Mouse (Mus musculus): Measurements from ENCODE around the gene H2-DMb1. TPM values are rescaled to one million over a fixed set of nuclear protein-coding genes. Genes with fewer than 3 reads are reported as not detected.
A peak's percentile ranks its signal among the peaks of the same experiment; 100 is the strongest.

H2-DMb1 gene
- polyA plus RNA-seq, 1 experiment from 2014 or later = 0.79 TPM

- H3K27me3 ChIP-seq = peaks cover 62% of the 10 kb centered on the region
- H3K4me3 ChIP-seq = no peak overlapping the region
- no peak overlapping the region for H3K27ac ChIP-seq (replicated peaks)
- peaks cover 31% of the 10 kb centered on the region for H3K4me1 ChIP-seq (replicated peaks)
- no peak for ATAC-seq (ENCODE audit: low FRiP score, low read depth)
- no peaks in the 10 kb centered on the region for H3K9me3 ChIP-seq
- WGBS = 90% methylated on average over 10 of the region's 10 CpGs
- H3K9ac ChIP-seq = no peak overlapping the region
- H3K36me3 ChIP-seq = no peaks in the 10 kb centered on the region
- no peak overlapping the region for H3K4me2 ChIP-seq
Observed at GRCm38 (mm10) chr17:34200047-34200446, 47.2 kb downstream of the H2-DMb1 start.

GRCm38 (mm10) chr17:34200772-34201505 is 48.1 kb downstream of the H2-DMb1 start:
- Histone ChIP-seq H3K4me1 (replicated peaks) (peaks cover 33% of the 10 kb centered on the region), H3K9ac (no peak overlapping the region), H3K4me2 (no peak overlapping the region), H3K27me3 (peaks cover 62% of the 10 kb centered on the region), H3K9me3 (no peaks in the 10 kb centered on the region), H3K27ac (replicated peaks) (no peak overlapping the region), H3K4me3 (no peak overlapping the region), H3K36me3 (no peaks in the 10 kb centered on the region)
- 89% methylated on average over 16 of the region's 16 CpGs for WGBS
- no peak for ATAC-seq (ENCODE audit: low FRiP score, low read depth)

DNA sequence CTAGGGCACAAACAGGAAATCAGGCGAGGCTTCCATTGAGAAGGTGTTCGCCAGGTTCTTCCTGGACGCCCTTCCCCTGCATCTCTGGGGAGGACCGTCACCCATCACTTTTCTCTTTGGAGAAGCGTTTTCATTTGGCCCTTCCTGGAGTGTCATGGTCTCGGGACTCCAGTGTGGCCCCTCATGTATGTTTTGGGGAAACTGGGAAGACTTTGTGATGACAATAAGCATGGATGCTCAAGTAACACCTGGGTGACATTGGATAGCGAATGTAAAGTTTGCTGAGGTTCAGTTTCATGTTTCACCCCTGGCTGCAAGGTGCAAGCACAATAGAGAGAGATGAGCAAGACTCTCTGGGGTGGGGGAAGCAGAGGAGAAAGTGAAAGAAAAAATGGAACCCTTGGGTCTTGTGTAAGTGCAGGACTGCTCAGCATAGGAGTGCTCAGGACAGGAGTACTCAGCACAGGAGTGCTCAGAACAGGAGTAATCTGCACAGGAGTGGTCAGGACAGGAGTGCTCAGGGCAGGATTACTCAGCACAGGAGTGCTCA is 48.7 kb downstream of the H2-DMb1 start:
- ATAC-seq (ENCODE audit: low FRiP score, low read depth) = no peak
- H3K9ac ChIP-seq = no peak overlapping the region
- H3K9me3 ChIP-seq = no peaks in the 10 kb centered on the region
- WGBS = 72% methylated on average over 7 of the region's 7 CpGs
- H3K27ac ChIP-seq (replicated peaks) = no peak overlapping the region
- H3K4me1 ChIP-seq (replicated peaks) = peaks cover 32% of the 10 kb centered on the region
- H3K27me3 ChIP-seq = peaks cover 61% of the 10 kb centered on the region
- no peak overlapping the region for H3K4me3 ChIP-seq
- H3K36me3 ChIP-seq = no peaks in the 10 kb centered on the region
- no peak overlapping the region for H3K4me2 ChIP-seq

- 78% methylated on average over 4 of the region's 4 CpGs for WGBS
- Histone ChIP-seq H3K27me3 (peaks cover 54% of the 10 kb centered on the region), H3K4me1 (replicated peaks) (peaks cover 19% of the 10 kb centered on the region), H3K4me3 (no peak overlapping the region), H3K9ac (no peak overlapping the region), H3K27ac (replicated peaks) (no peak overlapping the region), H3K4me2 (no peak overlapping the region), H3K36me3 (no peaks in the 10 kb centered on the region), H3K9me3 (no peaks in the 10 kb centered on the region)
- ATAC-seq (ENCODE audit: low FRiP score, low read depth) = peak; percentile 52; the same call in 1 of the 2 replicates
Observed at GRCm38 (mm10) chr17:34202760-34203442, 50.0 kb downstream of the H2-DMb1 start.

- no peaks in the 10 kb centered on the region for H3K36me3 ChIP-seq
- no peaks in the 10 kb centered on the region for H3K9me3 ChIP-seq
- H3K4me2 ChIP-seq = peak within 1 kb of the TSS; percentile 85
- 62% methylated on average over 5 of the region's 5 CpGs for WGBS
- peaks cover 50% of the 10 kb centered on the region for H3K27me3 ChIP-seq
- H3K27ac ChIP-seq (replicated peaks) = no peak within 1 kb of the TSS
- peaks cover 14% of the 10 kb centered on the region; the same call in 1 of the 2 replicates for H3K4me1 ChIP-seq (replicated peaks)
- ATAC-seq (ENCODE audit: low FRiP score, low read depth) = no peak
- H3K9ac ChIP-seq = peak within 1 kb of the TSS; percentile 50
- H3K4me3 ChIP-seq = peak within 1 kb of the TSS; percentile 57
Observed at GRCm38 (mm10) chr17:34203444-34203843, 50.6 kb downstream of the H2-DMb1 start, which contains the start of gene Tap2. Gene Tap2, plus strand, starts transcription at chr17:34203527.

DNA sequence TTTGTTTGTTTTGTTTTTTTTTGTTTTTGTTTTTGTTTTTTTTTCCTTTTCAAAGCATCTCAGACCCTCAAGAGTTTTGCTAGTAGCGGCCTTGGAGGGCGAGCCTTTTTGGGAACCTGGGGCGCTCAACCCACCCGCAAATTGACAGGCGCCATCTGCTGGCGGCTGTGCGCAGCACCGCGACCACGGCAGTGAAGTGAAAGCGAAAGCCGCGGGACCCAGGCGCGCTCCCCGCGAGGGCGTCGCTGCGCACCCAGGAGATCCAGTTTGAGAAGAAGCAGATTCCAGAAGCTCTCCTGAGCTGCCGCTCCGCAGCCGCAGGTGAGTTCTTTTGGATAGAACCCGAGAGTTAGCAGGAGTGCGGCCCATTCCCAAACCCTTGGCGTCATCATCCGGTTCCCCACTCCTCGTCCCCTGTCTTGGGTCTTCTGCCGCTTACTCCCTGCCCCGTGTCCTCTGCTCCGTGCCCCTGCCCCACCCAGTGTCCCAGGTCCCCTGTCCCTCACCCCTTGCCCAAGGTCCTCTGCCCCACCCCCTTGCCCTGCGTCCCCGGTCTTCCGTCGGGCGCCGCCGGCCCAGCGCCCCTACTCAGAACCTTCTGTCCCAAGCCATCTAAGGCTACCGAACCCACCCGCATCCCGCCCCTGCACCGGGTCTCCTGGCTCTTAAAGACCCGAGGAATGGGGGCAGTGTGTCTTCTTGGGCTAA is 51.6 kb downstream of the H2-DMb1 start:
- H3K4me1 ChIP-seq (replicated peaks) = peaks cover 14% of the 10 kb centered on the region; the same call in 1 of the 2 replicates
- WGBS = under 1% methylated on average over 44 of the region's 44 CpGs
- peaks cover 41% of the 10 kb centered on the region for H3K27me3 ChIP-seq
- H3K9ac ChIP-seq = peak overlapping the region; percentile 50
- H3K4me3 ChIP-seq = peak overlapping the region; percentile 57
- peak overlapping the region; percentile 85 for H3K4me2 ChIP-seq
- peak; percentile 35; the same call in 1 of the 2 replicates for ATAC-seq (ENCODE audit: low FRiP score, low read depth)
- H3K36me3 ChIP-seq = no peaks in the 10 kb centered on the region
- H3K27ac ChIP-seq (replicated peaks) = no peak overlapping the region
- H3K9me3 ChIP-seq = no peaks in the 10 kb centered on the region

DNA sequence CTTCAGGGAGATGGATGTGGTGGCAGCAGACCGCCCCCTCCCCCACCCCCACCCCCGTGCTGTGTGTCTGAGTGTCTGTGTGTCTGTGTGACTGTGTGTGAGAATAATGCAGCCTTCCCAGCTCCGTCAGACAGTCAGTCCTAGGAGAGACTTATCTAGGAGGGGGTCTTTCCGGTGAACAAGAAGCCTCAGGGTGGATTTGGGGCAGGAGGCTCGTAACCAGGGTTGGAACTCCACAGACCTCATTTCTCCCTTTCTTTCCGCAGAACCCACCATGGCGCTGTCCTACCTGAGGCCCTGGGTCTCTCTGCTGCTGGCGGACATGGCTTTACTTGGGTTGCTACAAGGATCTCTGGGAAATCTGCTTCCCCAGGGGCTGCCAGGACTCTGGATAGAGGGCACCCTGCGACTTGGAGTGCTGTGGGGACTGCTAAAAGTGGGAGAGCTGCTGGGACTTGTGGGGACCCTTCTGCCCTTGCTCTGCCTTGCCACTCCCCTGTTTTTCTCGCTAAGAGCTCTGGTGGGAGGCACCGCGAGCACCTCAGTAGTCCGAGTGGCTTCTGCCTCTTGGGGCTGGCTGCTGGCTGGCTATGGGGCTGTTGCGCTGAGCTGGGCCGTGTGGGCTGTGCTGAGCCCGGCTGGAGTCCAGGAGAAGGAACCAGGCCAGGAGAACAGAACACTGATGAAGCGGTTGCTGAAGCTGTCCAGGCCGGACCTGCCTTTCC is 52.3 kb downstream of the H2-DMb1 start:
- Histone ChIP-seq H3K4me3 (peak overlapping the region; percentile 57), H3K4me2 (peak overlapping the region; percentile 85), H3K4me1 (replicated peaks) (peaks cover 14% of the 10 kb centered on the region; the same call in 1 of the 2 replicates), H3K9ac (no peak overlapping the region), H3K27ac (replicated peaks) (no peak overlapping the region), H3K27me3 (peaks cover 47% of the 10 kb centered on the region), H3K36me3 (no peaks in the 10 kb centered on the region), H3K9me3 (no peaks in the 10 kb centered on the region)
- 13% methylated on average over 17 of the region's 18 CpGs for WGBS
- peak; percentile 12; the same call in 1 of the 2 replicates for ATAC-seq (ENCODE audit: low FRiP score, low read depth)

DNA sequence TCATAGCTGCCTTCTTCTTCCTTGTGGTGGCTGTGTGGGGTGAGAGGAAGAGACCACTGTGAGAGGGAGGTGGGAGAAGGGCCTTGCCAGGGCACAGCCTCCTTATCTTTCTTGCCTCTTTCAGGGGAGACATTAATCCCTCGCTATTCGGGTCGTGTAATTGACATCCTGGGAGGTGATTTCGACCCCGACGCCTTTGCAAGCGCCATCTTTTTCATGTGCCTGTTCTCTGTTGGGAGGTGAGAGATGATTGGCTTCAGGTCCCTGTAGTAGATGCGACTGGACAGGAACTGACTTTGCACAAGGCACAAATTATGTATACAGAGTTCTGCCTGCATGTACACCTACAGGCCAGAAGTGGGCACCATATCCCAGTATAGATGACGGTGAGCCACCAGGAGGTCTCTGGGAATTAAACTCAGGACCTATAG is 52.9 kb downstream of the H2-DMb1 start:
- H3K27me3 ChIP-seq = peaks cover 47% of the 10 kb centered on the region
- H3K9ac ChIP-seq = no peak overlapping the region
- no peak overlapping the region for H3K27ac ChIP-seq (replicated peaks)
- H3K4me2 ChIP-seq = no peak overlapping the region
- 23% methylated on average over 9 of the region's 9 CpGs for WGBS
- no peak for ATAC-seq (ENCODE audit: low FRiP score, low read depth)
- H3K4me1 ChIP-seq (replicated peaks) = peaks cover 14% of the 10 kb centered on the region; the same call in 1 of the 2 replicates
- H3K4me3 ChIP-seq = no peak overlapping the region
- H3K9me3 ChIP-seq = no peaks in the 10 kb centered on the region
- no peaks in the 10 kb centered on the region for H3K36me3 ChIP-seq

GRCm38 (mm10) chr17:34206731-34207130 is 53.9 kb downstream of the H2-DMb1 start:
- H3K4me1 ChIP-seq (replicated peaks) = peaks cover 14% of the 10 kb centered on the region; the same call in 1 of the 2 replicates
- 91% methylated on average over 5 of the region's 5 CpGs for WGBS
- no peak for ATAC-seq (ENCODE audit: low FRiP score, low read depth)
- H3K36me3 ChIP-seq = no peaks in the 10 kb centered on the region
- no peak overlapping the region for H3K9ac ChIP-seq
- H3K27ac ChIP-seq (replicated peaks) = no peak overlapping the region
- H3K27me3 ChIP-seq = peaks cover 48% of the 10 kb centered on the region
- H3K4me2 ChIP-seq = no peak overlapping the region
- H3K9me3 ChIP-seq = no peaks in the 10 kb centered on the region
- H3K4me3 ChIP-seq = no peak overlapping the region

DNA sequence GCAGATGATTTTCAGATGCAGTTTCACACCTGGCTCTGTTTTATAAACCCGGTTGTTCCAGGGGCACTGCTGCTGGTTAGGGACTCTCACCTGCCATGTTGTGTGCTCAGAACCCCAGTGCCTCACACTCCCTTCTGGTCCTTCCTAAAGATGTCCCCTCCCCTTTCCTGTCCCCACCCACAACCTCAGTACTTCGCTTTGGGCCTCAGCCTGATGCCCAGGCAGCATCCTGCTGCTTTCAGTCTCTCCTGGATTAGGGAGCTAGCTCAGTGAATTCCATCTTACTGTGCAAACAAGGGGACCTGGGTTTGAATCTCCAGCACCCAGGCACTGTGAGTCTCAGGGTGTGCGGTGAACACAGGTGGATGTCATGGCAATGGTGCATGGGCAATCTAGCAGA is 54.6 kb downstream of the H2-DMb1 start:
- Histone ChIP-seq H3K9me3 (no peaks in the 10 kb centered on the region), H3K36me3 (no peaks in the 10 kb centered on the region), H3K27ac (replicated peaks) (no peak overlapping the region), H3K4me3 (no peak overlapping the region), H3K4me1 (replicated peaks) (peaks cover 14% of the 10 kb centered on the region; the same call in 1 of the 2 replicates), H3K9ac (no peak overlapping the region), H3K27me3 (peaks cover 53% of the 10 kb centered on the region), H3K4me2 (no peak overlapping the region)
- no peak for ATAC-seq (ENCODE audit: low FRiP score, low read depth)
- WGBS = 61% methylated on average over 3 of the region's 3 CpGs

- no peak overlapping the region for H3K27ac ChIP-seq (replicated peaks)
- 96% methylated on average over 9 of the region's 9 CpGs for WGBS
- H3K9ac ChIP-seq = no peak overlapping the region
- H3K36me3 ChIP-seq = no peaks in the 10 kb centered on the region
- H3K4me2 ChIP-seq = no peak overlapping the region
- no peak for ATAC-seq (ENCODE audit: low FRiP score, low read depth)
- peaks cover 14% of the 10 kb centered on the region; the same call in 1 of the 2 replicates for H3K4me1 ChIP-seq (replicated peaks)
- no peaks in the 10 kb centered on the region for H3K9me3 ChIP-seq
- peaks cover 55% of the 10 kb centered on the region for H3K27me3 ChIP-seq
- H3K4me3 ChIP-seq = no peak overlapping the region
Observed at GRCm38 (mm10) chr17:34207866-34208265, 55.0 kb downstream of the H2-DMb1 start.
